Mouse (Mus musculus) liver, embryonic 11.5 days (tissue): Measurements from ENCODE around the gene Csgalnact2. TPM values are rescaled to one million over a fixed set of nuclear protein-coding genes. Genes with fewer than 3 reads are reported as not detected.

Experiments used
- ATAC-seq: fragments of 200-750 bp; cut with Nextera tagmentation; replicated peaks from 2 replicates; pipeline ENCODE4 v1.8.0; 2017; ENCODE audit warnings: moderate number of reproducible peaks, mild to moderate bottlenecking, moderate TSS enrichment, moderate library complexity; ENCODE audit not compliant: low FRiP score
- DNase-seq: peaks from one replicate; pipeline ENCODE4 v3.0.0-alpha.2; 2017; ENCODE audit warnings: low spot score
- H3K27ac ChIP-seq: fragments of 300-500 bp; sonication (generic); 2 replicates; pipeline ENCODE4 v1.5.1; 2014; ENCODE audit warnings: mild to moderate bottlenecking, low read depth, low read length, control low read depth
- H3K27me3 ChIP-seq: fragments of 300-500 bp; sonication (generic); replicated peaks from 2 replicates; pipeline ENCODE4 v1.6.1; 2014; ENCODE audit warnings: low read length, mixed read lengths; ENCODE audit not compliant: control insufficient read depth, insufficient read depth
- H3K36me3 ChIP-seq: fragments of 300-500 bp; sonication (generic); 2 replicates; pipeline ENCODE4 v1.6.1; 2014; ENCODE audit warnings: mild to moderate bottlenecking, low read length, moderate library complexity, mixed read lengths; ENCODE audit not compliant: control insufficient read depth, insufficient read depth
- H3K4me1 ChIP-seq: fragments of 300-500 bp; sonication (generic); replicated peaks from 2 replicates; pipeline ENCODE4 v1.6.1; 2014; ENCODE audit warnings: low read length, mixed read lengths; ENCODE audit not compliant: control insufficient read depth, insufficient read depth
- H3K4me2 ChIP-seq: fragments of 300-500 bp; sonication (generic); 2 replicates; pipeline ENCODE4 v1.6.1; 2014; ENCODE audit warnings: mild to moderate bottlenecking, control low read depth, moderate library complexity
- H3K4me3 ChIP-seq: fragments of 300-500 bp; sonication (generic); 2 replicates; pipeline ENCODE4 v1.5.1; 2014; ENCODE audit warnings: low read depth, low read length, control low read depth
- H3K9ac ChIP-seq: fragments of 300-500 bp; sonication (generic); 2 replicates; pipeline ENCODE4 v1.6.1; 2014; ENCODE audit warnings: low read depth, low read length, control low read depth
- H3K9me3 ChIP-seq: fragments of 300-500 bp; sonication (generic); 2 replicates; pipeline ENCODE4 v1.6.1; 2016; ENCODE audit warnings: low read length, inconsistent platforms, mixed read lengths; ENCODE audit not compliant: control insufficient read depth
- WGBS: fragments of 180-500 bp; shearing (Covaris S2); extraction: QIAGEN DNeasy Blood & Tissue Kit; methylation state at CpG from one replicate; pipeline ENCODE4 v1.1.7; 2014; 5-methylcytosine and 5-hydroxymethylcytosine counted together
- polyA plus RNA-seq: library from polyadenylated mRNA; unstranded; fragments of >200 nt; fragmentation: Nextera tagmentation; extraction: Ambion mirVana; gene quantifications from 2 replicates; pipeline ENCODE4 v1.2.1, GENCODE M21; 2014

Csgalnact2 gene
- polyA plus RNA-seq, 1 experiment from 2014 or later: 14.3 TPM

- no peak overlapping the region for H3K4me3 ChIP-seq
- DNase-seq (no peak), ATAC-seq (no peak)
- H3K9ac ChIP-seq: no peak overlapping the region
- no peaks in the 10 kb centered on the region for H3K27me3 ChIP-seq
- H3K4me2 ChIP-seq: no peak overlapping the region
- H3K4me1 ChIP-seq: no peaks in the 10 kb centered on the region
- WGBS: 71% methylated on average over 8 of the region's 8 CpGs
- H3K9me3 ChIP-seq: no peaks in the 10 kb centered on the region
- no peak overlapping the region for H3K27ac ChIP-seq
- no peaks in the 10 kb centered on the region for H3K36me3 ChIP-seq
Measured at GRCm38 (mm10) chr6:118150988-118151387, 12.0 kb upstream of the Csgalnact2 start.

GRCm38 (mm10) chr6:118150538-118150937 lies 11.6 kb upstream of the Csgalnact2 start:
- no peak overlapping the region for H3K4me2 ChIP-seq
- no peaks in the 10 kb centered on the region for H3K27me3 ChIP-seq
- no peaks in the 10 kb centered on the region for H3K9me3 ChIP-seq
- ATAC-seq (no peak), DNase-seq (no peak)
- no peaks in the 10 kb centered on the region for H3K36me3 ChIP-seq
- no peak overlapping the region for H3K9ac ChIP-seq
- H3K27ac ChIP-seq: no peak overlapping the region
- WGBS: 67% methylated on average over 2 of the region's 2 CpGs
- H3K4me3 ChIP-seq: no peak overlapping the region
- no peaks in the 10 kb centered on the region for H3K4me1 ChIP-seq

GRCm38 (mm10) chr6:118150128-118150527 lies 11.2 kb upstream of the Csgalnact2 start:
- no peaks in the 10 kb centered on the region for H3K27me3 ChIP-seq
- H3K4me1 ChIP-seq: no peaks in the 10 kb centered on the region
- no peak overlapping the region for H3K9ac ChIP-seq
- ATAC-seq: no peak
- 85% methylated on average over 4 of the region's 4 CpGs for WGBS
- no peaks in the 10 kb centered on the region for H3K9me3 ChIP-seq
- no peak overlapping the region for H3K27ac ChIP-seq
- DNase-seq: no peak
- no peak overlapping the region for H3K4me3 ChIP-seq
- no peak overlapping the region for H3K4me2 ChIP-seq
- no peaks in the 10 kb centered on the region for H3K36me3 ChIP-seq

GRCm38 (mm10) chr6:118140961-118141360 lies 2.0 kb upstream of the Csgalnact2 start:
- no peak overlapping the region for H3K27ac ChIP-seq
- WGBS: 74% methylated on average over 6 of the region's 6 CpGs
- H3K4me3 ChIP-seq: no peak overlapping the region
- no peaks in the 10 kb centered on the region for H3K9me3 ChIP-seq
- no peak overlapping the region for H3K9ac ChIP-seq
- H3K36me3 ChIP-seq: no peaks in the 10 kb centered on the region
- peaks cover 7% of the 10 kb centered on the region; the same call in 1 of the 2 replicates for H3K4me1 ChIP-seq
- DNase-seq (no peak), ATAC-seq (no peak)
- H3K4me2 ChIP-seq: no peak overlapping the region
- H3K27me3 ChIP-seq: no peaks in the 10 kb centered on the region

DNA sequence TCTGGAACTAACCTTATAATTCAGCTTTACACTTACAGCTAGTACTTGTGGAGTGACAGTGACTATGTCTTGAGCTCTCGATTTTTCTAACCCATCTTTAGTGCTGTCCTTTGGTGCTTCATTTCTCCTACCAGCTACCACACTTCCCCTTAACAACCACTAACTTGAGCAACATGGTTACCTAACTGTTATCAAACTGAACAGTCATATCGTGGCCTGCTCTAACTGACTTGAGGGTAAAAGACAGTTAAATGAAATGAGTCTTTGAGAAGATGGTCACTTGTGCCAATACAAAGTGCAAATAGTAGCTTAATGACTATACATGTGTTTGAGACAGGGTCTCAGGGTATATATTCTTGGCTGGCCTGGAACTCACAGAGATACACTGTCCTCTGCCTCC lies 1.8 kb downstream of the Csgalnact2 start:
- ATAC-seq: no peak
- H3K4me2 ChIP-seq: peak overlapping the region; percentile 77
- H3K9ac ChIP-seq: no peak overlapping the region
- H3K9me3 ChIP-seq: no peaks in the 10 kb centered on the region
- H3K4me1 ChIP-seq: peaks cover 7% of the 10 kb centered on the region
- WGBS: 40% methylated on average over 2 of the region's 2 CpGs
- DNase-seq: no peak
- no peaks in the 10 kb centered on the region for H3K27me3 ChIP-seq
- no peaks in the 10 kb centered on the region for H3K36me3 ChIP-seq
- H3K27ac ChIP-seq: no peak overlapping the region
- H3K4me3 ChIP-seq: no peak overlapping the region

DNA sequence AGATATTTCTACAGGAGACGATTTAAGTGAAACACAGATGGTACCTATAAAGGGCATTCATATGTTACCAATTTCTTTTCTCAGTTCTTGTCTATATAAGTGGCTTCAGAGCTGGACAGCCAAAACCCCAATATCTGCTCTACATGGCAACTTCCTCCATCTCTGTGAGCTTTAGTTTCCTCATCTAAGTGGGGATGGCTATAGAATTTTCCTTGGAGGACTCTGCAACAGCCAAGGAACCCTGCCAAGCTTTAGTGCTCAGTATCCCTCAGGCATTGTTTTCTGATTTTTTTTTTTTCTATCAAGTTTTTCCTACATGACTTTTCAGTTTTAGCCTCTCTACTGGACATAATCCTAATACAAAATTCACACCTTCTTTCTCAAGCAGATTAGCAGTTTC lies 4.5 kb downstream of the Csgalnact2 start:
- DNase-seq: no peak
- Histone ChIP-seq H3K9ac (no peak overlapping the region), H3K9me3 (no peaks in the 10 kb centered on the region), H3K27ac (no peak overlapping the region), H3K4me3 (no peak overlapping the region), H3K4me2 (no peak overlapping the region), H3K36me3 (no peaks in the 10 kb centered on the region), H3K27me3 (no peaks in the 10 kb centered on the region), H3K4me1 (peaks cover 7% of the 10 kb centered on the region)
- WGBS: 91% methylated on average over 1 of the region's 1 CpGs
- no peak for ATAC-seq

GRCm38 (mm10) chr6:118130022-118130421 lies 8.9 kb downstream of the Csgalnact2 start:
- ATAC-seq (no peak), DNase-seq (no peak)
- H3K27me3 ChIP-seq: no peaks in the 10 kb centered on the region
- no peak overlapping the region for H3K4me2 ChIP-seq
- H3K9me3 ChIP-seq: no peaks in the 10 kb centered on the region
- H3K36me3 ChIP-seq: no peaks in the 10 kb centered on the region
- H3K4me3 ChIP-seq: no peak overlapping the region
- H3K27ac ChIP-seq: no peak overlapping the region
- peaks cover 12% of the 10 kb centered on the region for H3K4me1 ChIP-seq
- WGBS: 57% methylated on average over 2 of the region's 2 CpGs
- H3K9ac ChIP-seq: no peak overlapping the region

DNA sequence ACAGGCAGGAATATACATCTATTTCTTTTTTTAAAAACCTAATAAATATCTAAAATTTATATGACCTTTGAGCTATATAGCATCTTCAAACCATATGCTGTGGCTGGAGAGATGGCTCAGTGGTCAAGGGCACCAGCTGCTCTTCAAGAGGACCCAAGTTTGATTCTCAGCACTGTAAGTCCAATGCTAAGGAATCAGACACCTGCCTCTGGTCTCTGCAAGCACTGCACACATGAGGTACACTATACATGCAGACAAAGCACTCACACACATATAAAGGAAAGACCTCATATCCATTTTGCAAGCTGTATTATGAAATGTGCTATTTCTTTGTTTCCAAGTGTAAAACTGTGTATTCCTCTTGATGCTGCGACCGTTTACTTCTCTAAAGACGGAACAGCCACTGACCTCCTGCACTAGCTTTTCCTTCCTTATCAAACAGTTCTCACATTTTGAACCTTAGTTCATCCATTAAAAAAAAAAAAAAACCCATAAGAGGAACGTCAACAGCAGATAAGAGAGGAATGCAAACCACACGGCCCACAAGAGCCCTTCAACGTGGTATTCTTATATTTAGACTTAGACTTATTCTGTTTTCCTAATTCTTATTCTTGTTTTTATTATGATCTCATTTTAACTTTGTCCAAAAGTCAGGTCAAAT lies 11.0 kb downstream of the Csgalnact2 start:
- Histone ChIP-seq H3K9me3 (no peaks in the 10 kb centered on the region), H3K36me3 (peaks cover 3% of the 10 kb centered on the region; the same call in 1 of the 2 replicates), H3K27ac (peak overlapping the region; percentile 2; the same call in 1 of the 2 replicates), H3K27me3 (no peaks in the 10 kb centered on the region), H3K4me1 (peaks cover 12% of the 10 kb centered on the region), H3K4me3 (no peak overlapping the region), H3K4me2 (peak overlapping the region; percentile 47), H3K9ac (no peak overlapping the region)
- ATAC-seq (peak; percentile 73), DNase-seq (no peak)
- WGBS: 8% methylated on average over 6 of the region's 6 CpGs

- H3K27me3 ChIP-seq: no peaks in the 10 kb centered on the region
- 47% methylated on average over 7 of the region's 7 CpGs for WGBS
- peak overlapping the region; percentile 1 for H3K4me2 ChIP-seq
- DNase-seq (no peak), ATAC-seq (no peak)
- no peak overlapping the region for H3K9ac ChIP-seq
- H3K9me3 ChIP-seq: no peaks in the 10 kb centered on the region
- peaks cover 3% of the 10 kb centered on the region; the same call in 1 of the 2 replicates for H3K36me3 ChIP-seq
- H3K4me1 ChIP-seq: peaks cover 12% of the 10 kb centered on the region
- peak overlapping the region; percentile 2; the same call in 1 of the 2 replicates for H3K27ac ChIP-seq
- H3K4me3 ChIP-seq: no peak overlapping the region
Measured at GRCm38 (mm10) chr6:118127198-118127597, 11.7 kb downstream of the Csgalnact2 start.
